ENCODE assay signal across 8 mouse cellular contexts in the genomic region with DNA sequence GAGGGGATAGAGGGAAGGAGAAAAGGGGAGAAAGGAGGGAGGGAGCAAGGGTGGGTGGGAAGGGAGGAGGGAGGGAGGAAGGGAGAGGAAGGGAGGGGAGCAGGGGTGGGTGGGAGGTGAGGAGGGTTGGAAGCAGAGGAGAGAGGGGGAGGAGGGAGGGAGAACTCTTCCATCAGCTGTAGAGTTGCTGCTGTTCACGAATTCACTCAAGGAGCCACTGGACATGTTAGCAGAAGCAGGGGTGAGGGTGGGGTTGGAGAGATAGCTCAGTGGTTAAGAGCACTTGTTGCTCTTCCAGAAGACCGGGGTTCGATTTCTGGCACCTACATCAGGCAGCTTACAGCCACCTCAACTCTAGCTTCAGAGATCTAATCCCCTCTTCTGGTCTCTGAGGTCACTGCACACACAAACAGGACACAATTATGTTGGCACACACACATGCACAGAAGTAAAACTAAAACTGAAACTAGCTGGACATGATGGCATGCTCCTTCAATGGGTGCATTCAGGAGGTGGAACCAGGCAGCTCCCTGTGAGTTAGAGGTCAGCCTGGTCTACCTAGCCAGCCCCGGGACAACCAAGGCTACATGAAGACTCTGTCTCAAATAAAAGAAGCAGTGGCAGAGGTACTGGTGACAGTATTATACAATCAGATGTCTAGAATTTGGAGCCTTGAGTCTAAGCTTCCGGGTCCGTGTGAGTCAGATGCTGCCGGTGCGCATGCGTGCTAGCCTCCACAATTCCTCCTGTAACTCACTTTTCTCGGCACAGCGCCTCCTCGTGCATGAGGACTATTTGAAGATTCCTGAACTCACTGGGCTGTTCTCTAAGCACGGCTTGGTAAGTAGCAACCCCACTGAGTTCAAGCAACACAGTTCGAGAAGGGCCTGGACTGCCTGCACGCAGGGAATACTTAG. TPM values are rescaled to one million over a fixed set of nuclear protein-coding genes. Genes with fewer than 3 reads are reported as not detected.
DNase-seq lines count a peak whose midpoint lies in the region; ATAC-seq and TF ChIP-seq lines count a peak whose summit lies in the region.

No protein-coding gene starts in this region.

- no peaks in the 10 kb centered on the region for H3K4me1 ChIP-seq in forebrain, embryonic 13.5 days
- H3K4me1 ChIP-seq in forebrain, embryonic 15.5 days: no peaks in the 10 kb centered on the region
- no peaks in the 10 kb centered on the region for H3K4me1 ChIP-seq in lung, embryonic 14.5 days (ENCODE audit: insufficient read depth)
- H3K4me1 ChIP-seq in lung, adult 2 months (ENCODE audit: control insufficient read depth, insufficient read depth, low read length): no peaks in the 10 kb centered on the region
- H3K4me1 ChIP-seq in cortical plate, adult 2 months (ENCODE audit: control insufficient read depth, insufficient read depth, low read length): no peaks in the 10 kb centered on the region

- no peak overlapping the region for H3K4me3 ChIP-seq in forebrain, embryonic 13.5 days
- no peak overlapping the region for H3K4me3 ChIP-seq in forebrain, embryonic 15.5 days
- no peak overlapping the region for H3K4me3 ChIP-seq in lung, embryonic 14.5 days (ENCODE audit: low read depth, low read length)
- no peak overlapping the region for H3K4me3 ChIP-seq in lung, adult 2 months (replicated peaks; ENCODE audit: extremely low read depth, low read depth, low read length)
- no peak overlapping the region for H3K4me3 ChIP-seq in cortical plate, adult 2 months (ENCODE audit: insufficient read depth, low read length)

- H3K36me3 ChIP-seq in forebrain, embryonic 13.5 days (ENCODE audit: poor library complexity, severe bottlenecking): no peaks in the 10 kb centered on the region
- H3K36me3 ChIP-seq in forebrain, embryonic 15.5 days: no peaks in the 10 kb centered on the region
- H3K36me3 ChIP-seq in lung, embryonic 14.5 days (ENCODE audit: insufficient read depth): no peaks in the 10 kb centered on the region

- TF ChIP-seq POLR2A in lung, adult 2 months (IDR thresholded peaks at IDR 0.05; ENCODE audit: borderline replicate concordance, extremely low read depth, low read depth, low read length): no peak
- TF ChIP-seq POLR2A in cortical plate, adult 2 months (IDR thresholded peaks at IDR 0.05; ENCODE audit: extremely low read depth, insufficient read depth, low read length): no peak

- no peaks in the 10 kb centered on the region for H3K9me3 ChIP-seq in forebrain, embryonic 13.5 days (replicated peaks)
- no peaks in the 10 kb centered on the region for H3K9me3 ChIP-seq in forebrain, embryonic 15.5 days
- H3K9me3 ChIP-seq in lung, embryonic 14.5 days (ENCODE audit: low read depth, low read length): no peaks in the 10 kb centered on the region

- peak; percentile 8; the same call in 1 of the 2 replicates for TF ChIP-seq CTCF in lung, embryonic 14.5 days (IDR thresholded peaks at IDR 0.05; ENCODE audit: low read depth)
- no peak for TF ChIP-seq CTCF in lung, adult 2 months (IDR thresholded peaks at IDR 0.05; ENCODE audit: insufficient read depth, low read length)
- 0 out of 2 replicates have a peak, but pooled peaks have one; percentile 11 for TF ChIP-seq CTCF in cortical plate, adult 2 months (IDR thresholded peaks at IDR 0.05; ENCODE audit: extremely low read depth, insufficient read depth, low read length)

- DNase-seq in lung, embryonic 14.5 days: peak; percentile 49
- DNase-seq in lung, adult 2 months: no peak
- DNase-seq in layer of hippocampus, postnatal 36 days: no peak

- H3K27ac ChIP-seq in forebrain, embryonic 13.5 days: no peak overlapping the region
- no peak overlapping the region for H3K27ac ChIP-seq in forebrain, embryonic 15.5 days (replicated peaks)
- no peak overlapping the region for H3K27ac ChIP-seq in lung, embryonic 14.5 days (ENCODE audit: low read depth)
- no peak overlapping the region for H3K27ac ChIP-seq in cortical plate, adult 2 months (ENCODE audit: insufficient read depth, low read length)

- no peak overlapping the region for H3K9ac ChIP-seq in forebrain, embryonic 13.5 days
- no peak overlapping the region for H3K9ac ChIP-seq in forebrain, embryonic 15.5 days (replicated peaks)
- H3K9ac ChIP-seq in lung, embryonic 14.5 days: no peak overlapping the region

- H3K27me3 ChIP-seq in forebrain, embryonic 13.5 days: no peaks in the 10 kb centered on the region
- H3K27me3 ChIP-seq in forebrain, embryonic 15.5 days: no peaks in the 10 kb centered on the region
- H3K27me3 ChIP-seq in lung, embryonic 14.5 days (ENCODE audit: insufficient read depth, low read length): no peaks in the 10 kb centered on the region

- 62% methylated on average over 15 of the region's 15 CpGs for WGBS in forebrain, embryonic 13.5 days
- whole genome bisulfite sequencing in forebrain, embryonic 15.5 days: 56% methylated on average over 15 of the region's 15 CpGs
- 65% methylated on average over 15 of the region's 15 CpGs for WGBS in lung, embryonic 14.5 days
- WGBS in lung, adult 2 months: 69% methylated on average over 15 of the region's 15 CpGs

- H3K4me2 ChIP-seq in forebrain, embryonic 13.5 days: peak overlapping the region; percentile 18; the same call in 1 of the 2 replicates
- H3K4me2 ChIP-seq in forebrain, embryonic 15.5 days (replicated peaks): no peak overlapping the region
- no peak overlapping the region for H3K4me2 ChIP-seq in lung, embryonic 14.5 days

- no peak for ATAC-seq in forebrain, embryonic 13.5 days
- ATAC-seq in forebrain, embryonic 15.5 days (replicated peaks): no peak
- ATAC-seq in lung, embryonic 14.5 days (ENCODE audit: insufficient read depth): no peak
- ATAC-seq in monocyte, adult 5-6 weeks (replicated peaks; ENCODE audit: insufficient number of reproducible peaks, low FRiP score, low TSS enrichment, poor library complexity, severe bottlenecking): 0 out of 2 replicates have a peak, but pooled peaks have one; percentile 33
- ATAC-seq in megakaryocyte-erythroid progenitor cell, adult 5-6 weeks (replicated peaks; ENCODE audit: low FRiP score, low TSS enrichment, poor library complexity, severe bottlenecking): no peak

RNA-seq across cellular contexts. Expression of a gene that starts 9.9 kb away (rescaled TPM):
- 3.8 and 5.5 TPM in 2 replicates for polyA plus RNA-seq in forebrain, embryonic 13.5 days (2015; fragmentation: Nextera tagmentation; extraction: Ambion mirVana)
- 5.1 TPM in 2 replicates for polyA plus RNA-seq in forebrain, embryonic 15.5 days (2015; fragmentation: Nextera tagmentation; extraction: Ambion mirVana)
- 7.8 and 8.1 TPM in 2 replicates for polyA plus RNA-seq in lung, embryonic 14.5 days (2014; fragmentation: Nextera tagmentation; extraction: Ambion mirVana)
- polyA plus RNA-seq in lung, adult 2 months (2012; rRNA removed): 5.2 and 6.0 TPM in 2 replicates
- polyA plus RNA-seq in cortical plate, adult 2 months (2012; rRNA removed): 23.7 TPM in 2 replicates
- 19.5 to 62.6 TPM (median 41.4 TPM) in 3 replicates for total RNA-seq in monocyte, adult 5-6 weeks (2017)
- total RNA-seq in megakaryocyte-erythroid progenitor cell, adult 5-6 weeks (2014; fragmentation: Nextera tagmentation): 5.3 and 10.4 TPM in 2 replicates
- 7.8 and 14.8 TPM in 2 replicates for total RNA-seq in megakaryocyte-erythroid progenitor cell, adult 5-6 weeks (2017)
- total RNA-seq in layer of hippocampus, postnatal 36 days (2021): 10 to 100 TPM; 24.6 to 29.5 TPM

RNA-seq across cellular contexts. Expression of a gene that starts 15.9 kb away (rescaled TPM):
- not detected in 2 replicates for polyA plus RNA-seq in forebrain, embryonic 13.5 days (2015; fragmentation: Nextera tagmentation; extraction: Ambion mirVana)
- not detected in 2 replicates for polyA plus RNA-seq in forebrain, embryonic 15.5 days (2015; fragmentation: Nextera tagmentation; extraction: Ambion mirVana)
- 0.12 TPM in 1 of 2 replicates, not detected in the other for polyA plus RNA-seq in lung, embryonic 14.5 days (2014; fragmentation: Nextera tagmentation; extraction: Ambion mirVana)
- polyA plus RNA-seq in lung, adult 2 months (2012; rRNA removed): 0.28 and 0.29 TPM in 2 replicates
- 0.61 and 0.68 TPM in 2 replicates for polyA plus RNA-seq in cortical plate, adult 2 months (2012; rRNA removed)
- total RNA-seq in monocyte, adult 5-6 weeks (2017): not detected in 3 replicates
- total RNA-seq in megakaryocyte-erythroid progenitor cell, adult 5-6 weeks (2014; fragmentation: Nextera tagmentation): not detected in 2 replicates
- total RNA-seq in megakaryocyte-erythroid progenitor cell, adult 5-6 weeks (2017): not detected in 2 replicates
- under 1 TPM; 0.47 to 0.58 TPM for total RNA-seq in layer of hippocampus, postnatal 36 days (2021)
